Mouse (Mus musculus) G1E (cell line): ENCODE results near the gene Slc16a14. TPM values are rescaled to one million over a fixed set of nuclear protein-coding genes. Genes with fewer than 3 reads are reported as not detected.

ENCODE experiments used
- ATAC-seq: 2 replicates; pipeline ENCODE4 v1.8.0; 2016; ENCODE audit warnings: mild to moderate bottlenecking; ENCODE audit not compliant: insufficient number of reproducible peaks, poor library complexity, low FRiP score, severe bottlenecking; ENCODE audit errors: extremely low read depth
- DNase-seq: peaks from one replicate; pipeline ENCODE4 v3.0.0; 2012; ENCODE audit warnings: low spot score
- H3K27me3 ChIP-seq: 2 replicates; pipeline ENCODE4 v1.6.1; 2012; ENCODE audit warnings: mild to moderate bottlenecking, low read length, inconsistent platforms; ENCODE audit not compliant: insufficient read depth
- H3K36me3 ChIP-seq: replicated peaks from 2 replicates; pipeline ENCODE3; 2012; ENCODE audit warnings: mild to moderate bottlenecking, inconsistent platforms
- H3K4me1 ChIP-seq: 2 replicates; pipeline ENCODE4 v1.6.1; 2012; ENCODE audit warnings: low read depth, low read length, inconsistent platforms, mixed read lengths; ENCODE audit not compliant: insufficient read depth
- H3K4me3 ChIP-seq: 2 replicates; pipeline ENCODE4 v1.5.1; 2012; ENCODE audit warnings: low read depth, mild to moderate bottlenecking, inconsistent platforms, low read length, moderate library complexity, mixed read lengths
- H3K9me3 ChIP-seq: replicated peaks from 2 replicates; pipeline ENCODE4 v1.6.1; 2012; ENCODE audit warnings: inconsistent platforms
- CTCF ChIP-seq: IDR thresholded peaks from 2 replicates; pipeline ENCODE4 v1.5.1; 2012; ENCODE audit warnings: low read depth, low read length, inconsistent platforms, mixed read lengths
- GATA1 ChIP-seq: IDR thresholded peaks from 2 replicates; pipeline ENCODE4 v1.6.1; 2012; ENCODE audit warnings: borderline replicate concordance, low read length, inconsistent platforms, mixed read lengths
- GATA2 ChIP-seq: IDR thresholded peaks from 2 replicates; pipeline ENCODE4 v1.6.1; 2012; ENCODE audit warnings: low read depth, low read length, inconsistent platforms, borderline replicate concordance
- POLR2AphosphoS5 ChIP-seq: IDR thresholded peaks from 2 replicates; pipeline ENCODE4 v1.6.1; 2012; ENCODE audit warnings: low read depth, low read length, inconsistent platforms; ENCODE audit not compliant: insufficient replicate concordance
- TAL1 ChIP-seq: conservative IDR thresholded peaks from 2 replicates; pipeline ENCODE4 v1.6.1; 2012; ENCODE audit warnings: low read depth, low read length, inconsistent platforms, mixed read lengths
- polyA plus RNA-seq: library from polyadenylated mRNA; stranded (reverse); fragments of >175 nt; gene quantifications from 2 replicates; pipeline ENCODE4 v1.2.3, GENCODE M21; 2012
- total RNA-seq, 2 experiments: library from RNA; stranded (forward) in 1 of 2; stranded (reverse) in 1 of 2; fragments of 200-1000 nt in 1 of 2; fragments of >200 nt in 1 of 2; fragmentation: Nextera tagmentation in 1 of 2; gene quantifications; 2 replicates each; pipeline ENCODE4 v1.2.3; 2014 to 2017

Gene Slc16a14
- total and polyA plus RNA-seq, 3 experiments, result 0.01 to 0.11 TPM; not detected in 1

DNA sequence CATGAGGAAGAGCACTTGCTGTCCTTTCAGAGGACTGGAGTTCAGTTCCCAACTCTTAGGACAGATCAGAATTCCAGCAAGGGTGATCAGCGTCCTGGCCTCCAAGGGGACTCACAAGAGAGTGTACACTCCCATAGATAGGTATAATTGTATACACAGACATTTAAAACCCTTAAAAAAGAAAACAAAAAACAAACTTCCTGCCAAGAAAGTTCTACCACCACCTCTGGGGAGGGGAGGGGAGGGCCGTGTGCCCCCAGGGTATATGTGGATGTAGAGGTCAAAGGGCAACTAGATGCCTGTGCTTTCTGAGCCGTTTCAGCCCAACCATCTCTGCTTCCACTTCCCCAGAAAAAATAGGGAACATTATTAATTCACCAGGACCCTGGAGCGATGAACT, 62.0 kb downstream of the Slc16a14 start:
- Histone ChIP-seq H3K36me3 (no peaks in the 10 kb centered on the region), H3K4me1 (peaks cover 42% of the 10 kb centered on the region), H3K27me3 (no peaks in the 10 kb centered on the region), H3K9me3 (no peaks in the 10 kb centered on the region), H3K4me3 (no peak overlapping the region)
- ATAC-seq (no peak), DNase-seq (no peak)
- TF ChIP-seq TAL1 (no peak), CTCF (no peak), GATA2 (no peak), POLR2AphosphoS5 (no peak), GATA1 (no peak)

DNA sequence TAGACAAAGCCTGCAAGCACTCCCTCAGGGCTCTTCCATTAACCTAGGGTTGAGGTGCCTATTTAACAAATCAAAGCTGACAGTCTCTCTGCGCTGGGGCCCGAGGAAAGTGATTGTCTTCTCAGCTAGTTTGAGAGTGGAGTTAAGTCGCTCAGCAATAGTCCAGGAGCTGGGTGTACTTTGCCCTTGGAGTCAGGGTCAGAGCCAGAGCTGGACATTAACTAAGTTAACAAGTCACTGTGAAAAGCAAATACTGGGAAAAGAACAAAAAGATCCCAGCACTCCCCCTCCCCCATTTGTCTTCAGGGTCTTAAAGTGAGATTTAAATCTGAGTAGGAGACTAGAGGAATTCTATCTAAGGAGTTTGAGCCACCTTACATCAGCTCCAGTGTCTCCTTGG, 62.8 kb downstream of the Slc16a14 start:
- no peaks in the 10 kb centered on the region for H3K36me3 ChIP-seq
- no peaks in the 10 kb centered on the region for H3K27me3 ChIP-seq
- no peak overlapping the region for H3K4me3 ChIP-seq
- no peak for TF ChIP-seq TAL1
- no peak for TF ChIP-seq POLR2AphosphoS5
- TF ChIP-seq CTCF, result no peak
- TF ChIP-seq GATA1, result no peak
- no peak for TF ChIP-seq GATA2
- ATAC-seq, result no peak
- DNase-seq, result no peak
- no peaks in the 10 kb centered on the region for H3K9me3 ChIP-seq
- H3K4me1 ChIP-seq, result peaks cover 43% of the 10 kb centered on the region

DNA sequence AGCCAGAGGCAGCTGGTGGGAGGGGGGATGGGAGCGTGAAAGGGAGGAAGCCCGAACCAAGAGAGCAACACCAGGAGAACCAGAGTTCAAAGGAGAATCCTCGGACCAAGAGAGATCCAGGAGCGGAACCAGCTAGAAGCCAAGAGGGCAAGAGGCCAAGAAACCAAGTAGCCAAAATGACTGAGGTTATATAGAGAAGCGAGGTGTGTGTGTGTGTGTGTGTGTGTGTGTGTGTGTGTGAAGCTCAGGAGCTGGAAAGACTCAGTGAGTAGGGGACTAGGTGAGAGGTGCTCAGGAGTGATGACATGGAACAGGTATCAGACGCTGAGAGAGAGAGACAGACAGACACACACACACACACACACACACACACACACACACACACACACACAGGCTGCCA, 63.8 kb downstream of the Slc16a14 start:
- Histone ChIP-seq H3K27me3 (no peaks in the 10 kb centered on the region), H3K4me1 (peaks cover 49% of the 10 kb centered on the region), H3K36me3 (no peaks in the 10 kb centered on the region), H3K4me3 (no peak overlapping the region), H3K9me3 (no peaks in the 10 kb centered on the region)
- no peak for ATAC-seq
- TF ChIP-seq TAL1 (no peak), POLR2AphosphoS5 (no peak), CTCF (no peak), GATA1 (no peak), GATA2 (no peak)
- DNase-seq, result no peak

DNA sequence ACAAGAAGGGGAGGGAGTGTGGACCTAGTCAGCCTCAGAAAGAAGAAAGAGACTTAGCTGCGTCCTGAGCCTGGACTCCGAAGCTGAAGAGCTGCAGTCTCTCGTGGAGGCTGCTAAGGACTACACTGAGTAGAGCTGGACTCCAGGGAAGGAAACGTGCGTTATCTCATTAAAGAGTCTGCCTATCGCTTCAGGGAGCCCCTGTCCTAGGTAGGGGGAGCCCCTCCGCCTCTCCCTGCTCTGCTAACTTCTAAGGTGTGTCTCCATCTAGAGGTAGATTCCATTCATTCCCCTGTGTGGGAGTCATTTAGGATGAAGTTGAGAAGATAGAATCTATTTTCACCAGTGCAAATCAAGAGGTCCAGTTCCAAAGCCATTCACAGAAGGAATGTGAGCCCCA, 65.4 kb downstream of the Slc16a14 start:
- H3K9me3 ChIP-seq, result no peaks in the 10 kb centered on the region
- peak; percentile 65 for DNase-seq
- TF ChIP-seq GATA1 (no peak), TAL1 (no peak), GATA2 (no peak), POLR2AphosphoS5 (no peak), CTCF (no peak)
- H3K36me3 ChIP-seq, result no peaks in the 10 kb centered on the region
- peaks cover 56% of the 10 kb centered on the region for H3K4me1 ChIP-seq
- ATAC-seq, result peak; percentile 72
- no peaks in the 10 kb centered on the region for H3K27me3 ChIP-seq
- peak overlapping the region; percentile 53; the same call in 1 of the 2 replicates for H3K4me3 ChIP-seq

DNA sequence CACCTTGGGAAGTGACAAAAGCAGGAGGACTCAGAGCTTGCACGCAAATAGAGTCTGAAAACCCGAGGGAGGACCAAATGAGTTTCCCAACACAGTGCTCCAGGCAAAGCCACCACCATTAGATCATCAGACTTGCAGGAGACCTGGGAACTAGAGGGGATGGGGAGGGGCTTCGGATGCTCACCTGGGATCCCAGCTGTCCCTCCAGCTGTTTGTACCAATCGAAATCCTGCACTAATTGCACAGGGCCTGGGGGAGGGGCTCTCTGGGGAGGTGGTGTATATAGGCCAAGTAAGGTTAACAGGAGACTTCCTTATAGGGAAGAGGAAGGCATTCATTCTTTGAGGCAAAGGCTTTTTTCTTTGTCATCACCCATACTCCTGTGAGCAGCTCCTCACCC, 66.1 kb downstream of the Slc16a14 start:
- ATAC-seq (no peak), DNase-seq (no peak)
- Histone ChIP-seq H3K36me3 (no peaks in the 10 kb centered on the region), H3K4me1 (peaks cover 57% of the 10 kb centered on the region), H3K27me3 (no peaks in the 10 kb centered on the region), H3K4me3 (no peak overlapping the region; the same call in 1 of the 2 replicates), H3K9me3 (no peaks in the 10 kb centered on the region)
- TF ChIP-seq POLR2AphosphoS5, result no peak
- TF ChIP-seq TAL1, result no peak
- no peak for TF ChIP-seq GATA1
- TF ChIP-seq CTCF, result no peak
- TF ChIP-seq GATA2, result no peak

DNA sequence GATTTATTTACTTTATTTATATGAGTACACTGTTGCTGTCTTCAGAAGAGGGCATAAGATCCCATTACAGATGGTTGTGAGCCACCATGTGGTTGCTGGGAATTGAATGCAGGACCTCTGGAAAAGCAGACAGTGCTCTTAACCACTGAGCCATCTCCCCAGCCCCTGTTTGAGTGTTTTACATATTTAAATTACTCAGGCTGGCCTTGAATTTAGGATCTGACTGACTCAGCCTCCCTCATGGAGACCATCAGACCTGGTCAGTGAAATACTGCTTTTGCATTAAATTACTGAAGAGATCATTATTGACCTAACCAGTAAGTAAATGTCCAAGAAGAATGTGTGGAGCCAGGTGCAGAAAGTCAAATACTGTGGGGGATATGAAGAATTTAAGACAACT, 66.6 kb downstream of the Slc16a14 start:
- Histone ChIP-seq H3K4me1 (peaks cover 56% of the 10 kb centered on the region), H3K9me3 (no peaks in the 10 kb centered on the region), H3K4me3 (no peak overlapping the region), H3K36me3 (no peaks in the 10 kb centered on the region), H3K27me3 (no peaks in the 10 kb centered on the region)
- DNase-seq (no peak), ATAC-seq (no peak)
- no peak for TF ChIP-seq POLR2AphosphoS5
- TF ChIP-seq GATA1, result no peak
- TF ChIP-seq GATA2, result no peak
- no peak for TF ChIP-seq TAL1
- no peak for TF ChIP-seq CTCF

DNA sequence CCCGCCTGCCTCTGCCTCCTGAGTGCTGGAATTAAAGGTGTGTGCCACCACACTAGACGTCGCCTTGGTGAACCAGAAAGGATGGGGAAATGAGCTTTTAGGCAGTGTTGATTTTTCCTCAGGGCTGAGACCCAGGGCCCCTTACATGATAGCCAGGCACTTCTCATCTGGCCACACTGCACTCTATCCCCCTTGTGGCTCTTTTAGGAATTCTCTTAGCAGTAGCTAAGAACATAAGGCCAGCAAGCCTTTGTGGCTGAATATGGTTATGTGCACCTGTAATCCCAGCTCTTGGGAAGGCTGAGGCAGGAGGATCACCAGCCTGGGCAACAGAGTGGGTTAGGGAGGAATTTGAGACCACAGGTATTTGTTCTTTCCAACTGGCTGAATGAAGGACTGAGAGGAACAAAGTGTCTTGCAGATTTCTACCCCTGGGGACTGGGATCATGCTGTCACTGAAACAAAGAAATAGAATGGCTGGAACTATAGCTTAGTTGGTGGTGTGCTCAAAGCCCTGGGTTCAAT, 68.2 kb downstream of the Slc16a14 start:
- ATAC-seq (no peak), DNase-seq (no peak)
- Histone ChIP-seq H3K27me3 (no peaks in the 10 kb centered on the region), H3K4me1 (peaks cover 58% of the 10 kb centered on the region), H3K36me3 (no peaks in the 10 kb centered on the region), H3K4me3 (no peak overlapping the region), H3K9me3 (no peaks in the 10 kb centered on the region)
- TF ChIP-seq TAL1 (no peak), GATA2 (no peak), POLR2AphosphoS5 (no peak), GATA1 (no peak), CTCF (no peak)
